Mouse (Mus musculus): ENCODE results near the gene Cox14.
A peak's percentile ranks its signal among the peaks of the same experiment; 100 is the strongest.
"Not testable (repeated sequence)": the region's sequence is repeated elsewhere in the genome, so short reads cannot be mapped to it uniquely, and the experiment has no call there.

Cox14 gene

DNA sequence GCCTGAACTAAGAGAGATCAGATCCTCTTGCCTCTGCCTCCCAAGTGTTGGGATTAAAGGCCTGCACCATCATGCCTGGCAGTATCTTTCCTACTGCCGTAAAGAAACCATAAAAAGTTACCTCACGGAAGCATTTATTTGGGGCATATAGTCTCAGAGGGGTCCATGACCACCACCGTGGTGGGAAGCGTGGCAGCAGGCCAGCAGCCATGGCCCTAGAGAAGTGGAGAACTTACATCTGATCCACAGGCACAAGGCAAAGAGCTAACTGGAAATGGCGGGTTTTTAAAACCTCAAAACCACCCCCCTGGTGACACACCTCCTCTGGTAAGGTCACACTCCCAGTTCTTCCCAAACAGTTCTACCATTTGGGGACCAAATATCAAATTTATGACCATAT, 2.8 kb downstream of the Cox14 start:
- DNase-seq: no peak

DNA sequence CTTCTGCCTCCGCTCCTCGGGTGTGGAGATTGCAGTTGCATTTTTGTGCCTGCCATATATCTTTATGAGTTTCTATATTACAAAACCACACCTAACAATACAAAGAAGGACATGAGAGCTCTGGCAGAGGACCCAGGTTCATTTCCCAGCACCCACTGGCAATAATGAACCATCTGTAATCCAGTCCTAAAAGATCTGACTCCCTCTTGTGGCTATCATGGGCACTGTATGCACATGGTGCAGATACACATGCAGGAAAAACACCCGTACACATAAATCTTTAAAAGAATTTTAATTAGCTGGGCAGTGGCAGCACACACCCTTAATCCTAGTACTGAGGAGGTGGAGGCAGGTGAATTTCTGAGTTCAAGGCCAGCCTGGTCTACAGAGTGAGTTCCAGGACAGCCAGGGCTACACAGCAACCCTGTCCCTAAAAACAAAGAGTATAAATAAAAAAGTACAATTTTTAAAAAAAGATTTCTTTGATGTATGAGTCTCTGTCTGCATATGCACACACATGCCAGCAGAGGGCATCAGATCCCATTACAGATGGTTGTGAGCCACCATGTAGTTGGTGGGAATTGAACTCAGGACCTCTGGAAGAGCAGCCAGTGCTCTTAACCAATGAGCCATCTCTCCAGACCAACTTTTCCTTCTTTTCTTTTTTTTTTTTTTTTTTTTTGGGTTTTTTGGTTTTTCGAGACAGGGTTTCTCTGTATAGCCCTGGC, 3.8 kb downstream of the Cox14 start:
- DNase-seq: no peak

DNA sequence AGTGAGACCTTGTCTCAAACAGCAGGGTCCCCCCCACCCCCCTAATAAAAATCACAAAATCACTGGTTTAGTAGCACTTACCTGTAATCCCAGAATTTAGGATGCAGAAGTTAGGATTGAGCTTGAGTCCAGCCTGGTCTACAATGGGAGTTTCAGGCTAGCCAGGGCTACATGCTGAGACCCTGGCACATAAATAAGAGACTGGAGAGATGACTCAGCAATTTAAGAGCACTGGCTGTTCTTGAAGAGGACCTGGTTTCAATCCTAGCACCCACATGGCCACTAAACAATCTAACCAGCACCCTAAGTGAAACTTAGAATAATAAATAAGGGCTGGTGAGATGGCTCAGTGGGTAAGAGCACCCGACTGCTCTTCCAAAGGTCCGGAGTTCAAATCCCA, 5.7 kb downstream of the Cox14 start:
- no peak for DNase-seq

DNA sequence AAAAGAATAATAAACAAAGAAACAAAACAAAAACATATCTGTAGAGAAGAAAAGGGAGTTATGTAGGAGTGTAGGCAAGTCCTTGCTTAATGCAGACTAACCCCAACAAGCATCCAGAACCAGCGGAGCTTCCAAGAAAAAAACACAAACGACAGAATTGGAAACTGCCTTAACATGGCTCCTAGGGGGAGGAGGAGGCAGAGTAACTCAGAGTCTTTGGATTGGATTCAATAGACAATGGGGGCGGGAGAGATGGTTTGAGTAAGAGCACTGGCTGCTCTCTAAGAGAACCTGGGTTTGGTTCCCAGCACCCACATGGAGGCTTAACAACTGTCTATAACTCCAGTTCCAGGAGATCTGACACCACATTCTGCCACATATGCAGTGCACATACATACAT, 6.3 kb downstream of the Cox14 start:
- no peak for DNase-seq

DNA sequence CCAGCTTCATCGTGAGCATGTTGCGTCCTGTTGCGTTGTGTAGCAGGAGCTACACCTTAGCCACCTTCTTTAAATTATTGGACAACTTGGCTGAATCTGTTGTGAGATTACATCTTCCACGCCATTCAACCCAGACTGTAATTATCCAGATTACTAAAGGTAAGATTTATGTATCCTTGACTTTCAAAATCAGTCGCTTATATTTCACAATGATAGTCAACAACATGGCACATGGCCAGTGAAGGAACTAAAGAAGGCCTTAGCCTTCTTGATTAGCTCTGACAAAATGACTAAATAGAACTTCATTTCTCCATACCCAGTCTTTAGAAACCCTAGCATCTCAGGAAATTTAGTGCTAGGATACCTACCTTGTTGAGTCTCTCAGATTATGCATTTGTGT, 7.8 kb downstream of the Cox14 start:
- no peak for DNase-seq

DNA sequence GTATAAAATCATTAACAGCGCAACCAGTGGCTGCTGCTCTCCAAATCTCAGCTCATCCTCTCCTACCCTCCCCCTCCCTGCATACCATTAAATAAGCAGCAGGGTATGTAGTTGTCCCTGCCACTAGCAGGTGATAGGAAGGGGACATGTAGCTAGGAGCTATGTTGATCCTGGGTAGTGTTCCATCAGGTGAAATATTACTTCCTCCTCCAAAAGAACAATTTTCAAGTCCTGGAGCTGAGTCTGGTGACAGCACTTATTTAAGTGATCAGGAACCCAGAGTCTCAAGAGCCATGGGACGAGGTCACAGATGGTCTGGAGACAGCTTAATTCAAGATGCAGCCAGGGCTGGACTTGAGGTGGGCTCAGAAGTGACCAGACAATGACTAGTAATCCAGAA, 10.2 kb downstream of the Cox14 start:
- DNase-seq: peak; percentile 99

DNA sequence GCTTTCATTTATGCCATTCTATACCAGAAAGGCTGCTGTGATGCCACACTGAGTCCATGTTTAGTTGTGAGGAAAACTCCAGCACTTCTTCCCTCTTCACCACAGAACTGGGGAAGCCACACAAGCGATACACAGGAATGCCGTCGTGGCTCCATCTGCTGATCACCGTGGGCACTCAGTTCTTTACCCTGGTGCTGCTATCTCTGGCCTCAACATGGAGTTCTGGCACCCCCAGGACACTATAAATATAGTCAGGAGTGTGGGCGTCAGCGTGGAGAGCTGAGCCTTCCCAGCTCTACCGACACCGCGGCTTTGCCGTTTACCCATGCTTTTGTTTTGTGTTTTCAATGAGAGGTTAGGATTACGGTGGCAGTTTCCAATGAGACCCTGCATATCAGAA, 11.3 kb downstream of the Cox14 start:
- no peak for DNase-seq

DNA sequence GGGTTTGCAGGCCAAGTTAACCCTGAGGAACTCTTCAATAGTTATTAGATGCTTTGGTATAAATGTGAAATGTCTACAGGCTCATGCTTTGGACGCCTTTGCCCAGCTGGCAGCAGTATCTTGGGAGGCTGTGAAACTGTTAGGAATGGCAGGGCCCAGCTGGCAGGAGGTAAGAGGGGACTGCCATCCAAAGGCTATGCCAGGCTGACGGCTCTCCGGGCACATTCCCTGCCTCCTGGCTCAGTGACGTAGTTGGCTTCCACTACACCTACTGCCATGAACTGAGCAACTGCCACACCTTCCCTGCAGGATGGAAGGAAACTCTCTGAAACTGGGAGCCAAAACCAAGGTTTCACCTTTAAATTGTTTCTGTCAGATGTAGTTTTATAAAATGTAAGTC, 14.8 kb downstream of the Cox14 start:
- no peak for DNase-seq

DNA sequence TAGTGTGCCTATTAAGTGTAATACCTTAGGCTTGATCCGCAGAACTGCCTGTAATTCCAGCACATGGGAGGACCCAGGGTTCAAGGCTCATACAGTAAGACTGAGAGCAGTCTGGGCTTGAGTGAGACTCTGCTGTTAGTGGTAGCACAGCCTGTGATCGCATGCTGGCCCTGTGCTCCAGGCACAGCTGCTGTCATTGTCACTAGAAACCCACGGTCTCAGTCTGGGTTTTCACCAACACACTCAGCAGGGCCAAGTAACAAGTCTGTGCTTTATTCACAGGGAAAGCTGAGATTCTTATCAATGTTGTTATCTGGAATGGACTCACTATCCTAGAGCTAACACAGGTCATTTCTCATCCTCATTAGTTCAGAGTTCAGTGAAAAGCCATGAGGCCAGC, 28.8 kb downstream of the Cox14 start:
- no peak for DNase-seq

DNA sequence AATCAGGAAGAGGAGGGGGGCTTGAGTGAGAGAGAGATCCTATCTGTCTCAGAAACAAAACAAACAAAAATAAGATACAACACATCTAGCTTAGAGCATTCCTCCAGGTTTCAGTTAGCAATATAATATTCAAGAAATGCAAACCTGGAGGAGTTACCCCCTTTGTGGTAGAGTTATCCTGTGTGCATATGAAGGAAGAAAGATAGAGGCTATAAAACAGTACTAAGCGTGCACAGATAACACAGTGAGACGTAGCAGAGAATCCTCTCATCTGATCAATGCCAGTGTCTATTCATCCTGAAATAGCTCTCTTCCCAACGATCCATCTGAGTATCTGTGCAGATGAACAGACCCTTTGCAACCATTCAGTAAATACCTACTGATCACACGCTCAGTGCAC, 42.0 kb downstream of the Cox14 start:
- DNase-seq: no peak

DNA sequence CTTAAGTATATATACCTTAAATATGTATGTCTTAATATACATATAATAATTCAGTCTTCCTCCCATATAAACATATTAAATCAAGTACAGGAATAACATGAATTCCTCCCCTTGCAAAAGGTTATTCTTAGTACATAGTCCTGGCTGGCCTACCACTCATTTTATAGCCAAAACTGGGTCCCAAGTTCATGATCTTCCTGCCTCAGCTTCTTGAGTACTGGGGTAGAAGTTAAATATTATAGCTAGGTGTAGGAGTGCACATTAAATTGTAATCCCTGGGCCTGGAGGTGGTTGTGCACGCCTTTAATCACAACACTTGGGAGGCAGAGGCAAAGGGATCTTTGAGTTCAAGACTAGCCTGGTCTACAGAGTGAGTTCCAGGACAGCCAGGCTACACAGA, 43.3 kb downstream of the Cox14 start:
- DNase-seq: no peak

DNA sequence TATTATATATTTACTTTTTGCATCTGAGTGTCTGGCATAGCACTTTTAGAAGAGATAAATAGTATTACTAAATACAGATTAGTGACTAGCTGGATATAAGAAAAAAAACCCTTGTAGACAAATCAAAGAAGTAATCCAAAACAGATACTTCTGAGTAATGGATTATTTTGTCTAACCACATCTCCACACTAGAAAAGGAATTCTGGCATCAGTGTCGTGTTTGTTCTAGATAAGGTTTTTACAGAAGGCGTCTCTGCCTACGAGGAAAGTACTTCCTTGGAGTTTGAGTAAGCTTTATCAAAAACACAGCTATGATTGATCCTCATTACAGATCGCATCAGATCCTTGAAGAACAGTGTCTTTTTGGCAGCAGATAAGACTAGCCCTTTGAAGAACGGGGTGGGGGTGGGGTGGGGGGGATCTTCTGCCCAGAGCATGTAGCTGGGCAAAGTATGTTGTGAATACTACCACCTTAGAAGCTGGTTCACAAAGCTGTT, 45.6 kb downstream of the Cox14 start:
- DNase-seq: no peak

DNA sequence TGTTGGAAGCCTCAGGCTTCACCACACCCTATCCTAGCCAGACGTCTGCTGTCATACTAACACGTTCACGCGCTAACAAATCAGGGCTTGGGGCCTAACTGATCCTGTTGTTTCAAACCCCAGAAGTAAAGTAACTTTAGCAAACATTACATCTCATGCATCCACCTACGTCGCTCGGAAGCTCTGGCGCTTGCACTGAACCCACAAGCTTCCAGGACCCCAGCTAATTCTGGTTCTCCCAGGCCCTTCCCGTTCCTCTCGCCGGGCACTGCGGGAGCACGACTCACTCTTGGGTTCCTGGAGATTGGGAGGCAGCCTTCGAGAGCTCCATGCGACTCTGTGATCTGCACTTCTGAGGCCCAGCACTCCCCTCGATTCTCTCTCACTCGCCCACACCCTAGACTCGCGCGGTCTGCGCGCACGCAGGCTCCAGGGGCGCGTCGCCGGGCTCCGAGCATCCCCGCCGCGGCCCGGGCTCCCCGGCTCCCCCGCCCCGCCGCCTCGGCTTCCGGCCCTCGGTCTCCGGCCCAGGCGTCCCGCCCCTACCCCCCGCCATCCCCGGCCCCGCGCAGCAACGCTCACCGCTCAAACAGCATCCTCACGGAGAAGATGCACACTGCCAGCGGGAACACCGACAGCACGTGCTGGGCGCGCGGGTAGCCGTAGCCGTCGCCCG, 46.3 kb downstream of the Cox14 start:
- DNase-seq: peak; percentile 47

DNA sequence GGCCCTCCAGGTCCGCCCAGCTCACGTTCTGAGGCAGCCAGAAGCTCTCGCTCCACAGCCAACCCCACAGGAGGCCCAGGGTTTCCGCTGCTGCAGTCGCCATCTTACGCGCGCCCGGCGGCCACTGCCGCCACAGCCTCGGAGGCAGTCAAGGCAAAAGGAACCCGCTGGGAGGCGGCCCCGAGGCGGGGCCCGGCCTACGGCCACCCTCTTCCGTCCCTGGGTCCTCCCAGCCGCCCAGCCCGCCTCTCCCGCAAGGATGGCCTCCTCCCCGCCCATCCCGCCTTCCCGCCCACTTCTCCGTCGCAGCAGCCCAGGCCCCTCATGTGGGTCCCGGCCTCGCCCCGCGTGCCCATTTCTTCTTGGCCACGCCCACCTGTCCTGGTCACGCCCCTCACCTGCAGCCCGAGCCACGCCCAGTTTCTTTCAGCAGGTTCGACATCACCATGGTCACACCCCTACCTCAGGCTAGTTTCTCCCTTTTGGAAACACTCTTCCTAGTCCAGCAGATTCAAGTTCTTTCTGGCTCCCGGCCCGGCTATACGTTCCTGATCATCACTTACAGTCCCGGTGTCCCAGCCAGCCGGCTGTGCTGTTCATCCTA, 47.0 kb downstream of the Cox14 start:
- peak; percentile 94 for DNase-seq

DNA sequence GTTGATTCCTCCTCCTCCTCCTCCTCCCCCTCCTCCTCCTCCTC, 47.3 kb downstream of the Cox14 start, which contains the start of gene Cers5:
TSS of gene Cers5 (minus strand) at position 5 of the 44 bp plus-strand sequence.
- not testable (repeated sequence) for DNase-seq

DNA sequence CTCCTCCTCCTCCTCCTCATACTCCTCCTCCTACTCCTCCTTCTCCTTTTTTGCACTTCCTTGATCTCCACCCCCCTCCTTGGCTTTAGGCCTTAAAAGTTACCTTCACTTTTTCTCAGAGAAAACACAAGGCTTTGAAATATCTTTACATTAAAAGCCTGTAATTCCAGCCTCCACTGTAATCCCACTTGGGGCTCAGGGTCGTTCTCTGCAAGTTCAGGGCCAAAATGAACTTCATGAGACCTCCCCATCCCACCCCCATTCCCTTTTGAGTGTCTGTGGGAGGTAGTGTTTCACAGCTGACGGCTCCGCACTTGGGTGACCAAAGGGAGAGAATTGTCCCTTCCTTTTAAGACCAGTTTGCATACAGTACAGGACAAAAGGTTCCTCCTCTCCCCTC, 47.5 kb downstream of the Cox14 start:
- DNase-seq: no peak
